9 mouse cellular contexts compared by ENCODE assay signal in the genomic region with DNA sequence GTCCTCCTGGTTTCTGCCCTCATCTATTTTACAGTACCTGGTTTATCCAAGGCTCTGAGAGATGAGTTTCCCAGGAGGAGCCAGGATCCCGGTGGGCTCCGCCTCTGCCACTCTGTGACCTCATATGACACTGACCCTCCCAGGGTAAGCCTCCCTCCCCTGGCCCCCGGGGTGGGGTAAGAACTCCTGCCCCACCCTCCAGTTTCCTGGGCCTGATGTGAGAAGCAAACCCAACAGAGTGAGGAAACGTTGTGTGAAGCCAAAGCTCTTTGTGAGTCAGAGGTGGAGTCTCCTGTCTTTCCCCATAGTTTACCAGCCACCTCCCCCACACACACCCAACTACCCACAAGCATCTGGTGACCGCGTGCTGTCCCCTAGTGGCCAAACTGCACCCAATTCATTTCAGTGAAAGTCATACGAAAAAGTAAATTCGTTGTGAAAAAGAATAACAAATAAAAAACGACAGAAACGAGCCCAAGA. TPM values are rescaled to one million over a fixed set of nuclear protein-coding genes. Genes with fewer than 3 reads are reported as not detected.
DNase-seq lines count a peak whose midpoint lies in the region; ATAC-seq and TF ChIP-seq lines count a peak whose summit lies in the region.
"Had no signal": no experiment of that assay in that cellular context is flagged by ENCODE, and none has a peak within 500 bp of the region (broad histone marks: within the 10 kb centered on the region; RNA-seq: fewer than 3 reads in every experiment).

No protein-coding gene starts in this region.

- H3K27ac ChIP-seq in bone marrow macrophage, adult 2 months (ENCODE audit: insufficient read depth, low read depth, low read length), result peak overlapping the region; percentile 57
- H3K27ac ChIP-seq in forebrain, embryonic 13.5 days, result no peak overlapping the region
- H3K27ac ChIP-seq in heart, postnatal 0 days (ENCODE audit: low read depth), result peak overlapping the region; percentile 76
- no peak overlapping the region for H3K27ac ChIP-seq in liver, embryonic 16.5 days (ENCODE audit: low read length)
- H3K27ac ChIP-seq in neural tube, embryonic 12.5 days, result peak overlapping the region; percentile 46; the same call in 1 of the 2 replicates

- H3K4me2 ChIP-seq in forebrain, embryonic 13.5 days, result peak overlapping the region; percentile 40
- H3K4me2 ChIP-seq in heart, postnatal 0 days (ENCODE audit: low read depth, low read length), result peak overlapping the region; percentile 61
- H3K4me2 ChIP-seq in liver, embryonic 16.5 days (ENCODE audit: low read depth, low read length), result peak overlapping the region; percentile 28
- H3K4me2 ChIP-seq in neural tube, embryonic 12.5 days (replicated peaks), result peak overlapping the region; percentile 53

- no peaks in the 10 kb centered on the region for H3K27me3 ChIP-seq in forebrain, embryonic 13.5 days
- H3K27me3 ChIP-seq in heart, postnatal 0 days (ENCODE audit: control insufficient read depth, insufficient read depth, low read length), result no peaks in the 10 kb centered on the region
- no peaks in the 10 kb centered on the region for H3K27me3 ChIP-seq in liver, embryonic 16.5 days (ENCODE audit: control insufficient read depth, insufficient read depth, low read depth, low read length)
- H3K27me3 ChIP-seq in neural tube, embryonic 12.5 days (replicated peaks), result no peaks in the 10 kb centered on the region

- H3K4me3 ChIP-seq in bone marrow macrophage, adult 2 months (ENCODE audit: insufficient read depth, low read length), result peak overlapping the region; percentile 40
- no peak overlapping the region for H3K4me3 ChIP-seq in forebrain, embryonic 13.5 days
- H3K4me3 ChIP-seq in heart, postnatal 0 days (ENCODE audit: low read depth, low read length), result peak overlapping the region; percentile 34
- peak overlapping the region; percentile 3; the same call in 1 of the 2 replicates for H3K4me3 ChIP-seq in liver, embryonic 16.5 days (ENCODE audit: low read depth, low read length)
- H3K4me3 ChIP-seq in neural tube, embryonic 12.5 days, result no peak overlapping the region
- H3K4me3 ChIP-seq: erythroblast, embryonic 14.5 days had no signal

- TF ChIP-seq EP300 in heart, postnatal 0 days (IDR thresholded peaks at IDR 0.05; ENCODE audit: low read depth), result 0 out of 2 replicates have a peak, but pooled peaks have one; percentile 13

- peak; percentile 73 for DNase-seq in CD4-positive helper T cell, adult 2 months (ENCODE audit: low read depth, low spot score)
- DNase-seq in heart, postnatal 0 days (ENCODE audit: low spot score), result peak; percentile 93
- DNase-seq in kidney, postnatal 36 days, result peak; percentile 87 to 90
- DNase-seq in testis, postnatal 10 days (ENCODE audit: low spot score), result peak; percentile 88

- ATAC-seq in forebrain, embryonic 13.5 days, result peak; percentile 78
- ATAC-seq in heart, postnatal 0 days (ENCODE audit: insufficient read depth, low read depth), result peak; percentile 89
- peak; percentile 74 for ATAC-seq in liver, embryonic 16.5 days (ENCODE audit: low read depth)
- ATAC-seq in neural tube, embryonic 12.5 days (ENCODE audit: low FRiP score, low read depth), result peak; percentile 87

- no peak overlapping the region for H3K9ac ChIP-seq in forebrain, embryonic 13.5 days
- peak overlapping the region; percentile 42 for H3K9ac ChIP-seq in heart, postnatal 0 days (replicated peaks; ENCODE audit: low read depth, low read length)
- H3K9ac ChIP-seq in liver, embryonic 16.5 days (ENCODE audit: low read depth, low read length), result no peak overlapping the region
- H3K9ac ChIP-seq in neural tube, embryonic 12.5 days, result no peak overlapping the region

- no peaks in the 10 kb centered on the region for H3K9me3 ChIP-seq in forebrain, embryonic 13.5 days (replicated peaks)
- H3K9me3 ChIP-seq in heart, postnatal 0 days (replicated peaks; ENCODE audit: control insufficient read depth, low read length), result no peaks in the 10 kb centered on the region
- no peaks in the 10 kb centered on the region for H3K9me3 ChIP-seq in liver, embryonic 16.5 days (replicated peaks; ENCODE audit: control insufficient read depth, low read length)
- no peaks in the 10 kb centered on the region for H3K9me3 ChIP-seq in neural tube, embryonic 12.5 days

- TF ChIP-seq POLR2A in bone marrow macrophage, adult 2 months (IDR thresholded peaks at IDR 0.05; ENCODE audit: borderline replicate concordance, low read depth, low read length), result no peak

- peak; percentile 99 for TF ChIP-seq CTCF in bone marrow macrophage, adult 2 months (IDR thresholded peaks at IDR 0.05; ENCODE audit: low read depth, low read length)
- TF ChIP-seq CTCF in heart, postnatal 0 days (IDR thresholded peaks at IDR 0.05; ENCODE audit: low read depth), result peak; percentile 98

- WGBS in forebrain, embryonic 13.5 days, result 3% methylated on average over 10 of the region's 10 CpGs
- 2% methylated on average over 10 of the region's 10 CpGs for WGBS in heart, postnatal 0 days
- 6% methylated on average over 10 of the region's 10 CpGs for WGBS in liver, embryonic 16.5 days (ENCODE audit: insufficient replicate concordance)
- WGBS in neural tube, embryonic 12.5 days, result 2% methylated on average over 10 of the region's 10 CpGs

- H3K36me3 ChIP-seq in forebrain, embryonic 13.5 days (ENCODE audit: poor library complexity, severe bottlenecking), result no peaks in the 10 kb centered on the region
- H3K36me3 ChIP-seq in heart, postnatal 0 days (replicated peaks; ENCODE audit: control insufficient read depth, insufficient read depth, low read length), result no peaks in the 10 kb centered on the region
- no peaks in the 10 kb centered on the region for H3K36me3 ChIP-seq in liver, embryonic 16.5 days (ENCODE audit: control insufficient read depth, insufficient read depth)
- H3K36me3 ChIP-seq in neural tube, embryonic 12.5 days, result no peaks in the 10 kb centered on the region

- peaks cover 34% of the 10 kb centered on the region for H3K4me1 ChIP-seq in bone marrow macrophage, adult 2 months (ENCODE audit: control insufficient read depth, insufficient read depth, low read length)
- peaks cover 16% of the 10 kb centered on the region for H3K4me1 ChIP-seq in forebrain, embryonic 13.5 days
- H3K4me1 ChIP-seq in heart, postnatal 0 days (ENCODE audit: control insufficient read depth, insufficient read depth), result peaks cover 20% of the 10 kb centered on the region
- H3K4me1 ChIP-seq in liver, embryonic 16.5 days (ENCODE audit: control insufficient read depth, low read depth, low read length), result peaks cover 5% of the 10 kb centered on the region
- peaks cover 17% of the 10 kb centered on the region for H3K4me1 ChIP-seq in neural tube, embryonic 12.5 days

RNA-seq across cellular contexts. Expression of gene Ccnl1, which starts 28.7 kb away (rescaled TPM):
- polyA plus RNA-seq in bone marrow macrophage, adult 2 months (2012; ENCODE audit: insufficient read depth, insufficient read length, missing spikeins), result 226 and 264 TPM in 2 replicates
- polyA plus RNA-seq in forebrain, embryonic 13.5 days (2015; fragmentation: Nextera tagmentation; extraction: Ambion mirVana), result 86.3 and 95.3 TPM in 2 replicates
- total RNA-seq in heart, postnatal 0 days (2014; rRNA removed; ENCODE audit: low replicate concordance), result 26.7 and 33.9 TPM in 2 replicates
- 38.0 and 38.5 TPM in 2 replicates for polyA plus RNA-seq in heart, postnatal 0 days (2015; fragmentation: Nextera tagmentation; extraction: Ambion mirVana)
- 46.1 and 47.0 TPM in 2 replicates for polyA plus RNA-seq in liver, embryonic 16.5 days (2015; fragmentation: Nextera tagmentation; extraction: Ambion mirVana)
- 96.3 and 117 TPM in 2 replicates for polyA plus RNA-seq in neural tube, embryonic 12.5 days (2016; fragmentation: Nextera tagmentation; extraction: Ambion mirVana)

Comparison
In these comparisons a context has a peak if more than half of its experiments do, and no peak if none do; other contexts are left out.
1. H3K27ac ChIP-seq: peak in bone marrow macrophage, adult 2 months (single experiment), heart, postnatal 0 days (single experiment) and neural tube, embryonic 12.5 days (single experiment); none in forebrain, embryonic 13.5 days (single experiment) and liver, embryonic 16.5 days (single experiment).
2. H3K4me3 ChIP-seq: peak in bone marrow macrophage, adult 2 months (single experiment), heart, postnatal 0 days (single experiment) and liver, embryonic 16.5 days (single experiment); none in forebrain, embryonic 13.5 days (single experiment) and neural tube, embryonic 12.5 days (single experiment).
3. Peak in every context shown above with its lines, with median percentiles within 50 percentile points of each other: DNase-seq, ATAC-seq and H3K4me2 ChIP-seq.